Mouse (Mus musculus) embryonic facial prominence, embryonic 14.5 days (tissue): ENCODE results near the gene Hist2h3b. TPM values are rescaled to one million over a fixed set of nuclear protein-coding genes. Genes with fewer than 3 reads are reported as not detected.
A peak's percentile ranks its signal among the peaks of the same experiment; 100 is the strongest.

ENCODE experiments used
- ATAC-seq: fragments of 200-750 bp; cut with Nextera tagmentation; 2 replicates; pipeline ENCODE4 v1.8.0; 2017; ENCODE audit warnings: low read depth, moderate number of reproducible peaks, moderate TSS enrichment
- DNase-seq: peaks from one replicate; pipeline ENCODE4 v3.0.0-alpha.2; 2015; ENCODE audit warnings: low spot score
- H3K27ac ChIP-seq: fragments of 300-500 bp; sonication (generic); replicated peaks from 2 replicates; pipeline ENCODE4 v1.5.1; 2014; ENCODE audit warnings: low read depth, mild to moderate bottlenecking, low read length, moderate library complexity
- H3K27me3 ChIP-seq: fragments of 300-500 bp; sonication (generic); replicated peaks from 2 replicates; pipeline ENCODE4 v1.6.1; 2014; ENCODE audit warnings: low read length; ENCODE audit not compliant: control insufficient read depth, insufficient read depth
- H3K36me3 ChIP-seq: fragments of 300-500 bp; sonication (generic); 2 replicates; pipeline ENCODE4 v1.6.1; 2014; ENCODE audit warnings: low read length, mixed read lengths; ENCODE audit not compliant: control insufficient read depth, insufficient read depth
- H3K4me1 ChIP-seq: fragments of 300-500 bp; sonication (generic); 2 replicates; pipeline ENCODE4 v1.6.1; 2014; ENCODE audit warnings: antibody characterized with exemption, low read length; ENCODE audit not compliant: control insufficient read depth, insufficient read depth
- H3K4me2 ChIP-seq: fragments of 300-500 bp; sonication (generic); 2 replicates; pipeline ENCODE4 v1.6.1; 2014; ENCODE audit warnings: low read depth, mild to moderate bottlenecking, low read length, moderate library complexity, mixed read lengths
- H3K4me3 ChIP-seq: fragments of 300-500 bp; sonication (generic); 2 replicates; pipeline ENCODE4 v1.5.1; 2014; ENCODE audit warnings: low read depth, mild to moderate bottlenecking, low read length
- H3K9ac ChIP-seq: fragments of 300-500 bp; sonication (generic); 2 replicates; pipeline ENCODE4 v1.6.1; 2014; ENCODE audit warnings: low read depth, mild to moderate bottlenecking, low read length, moderate library complexity, mixed read lengths
- H3K9me3 ChIP-seq: fragments of 300-500 bp; sonication (generic); 2 replicates; pipeline ENCODE4 v1.6.1; 2016; ENCODE audit warnings: low read length; ENCODE audit not compliant: control insufficient read depth
- WGBS: fragments of 180-500 bp; shearing (Covaris S2); extraction: QIAGEN DNeasy Blood & Tissue Kit; methylation state at CpG from one replicate; pipeline ENCODE4 v1.1.7; 2014; 5-methylcytosine and 5-hydroxymethylcytosine counted together
- microRNA-seq: library from miRNA; unstranded; fragments of <30 nt; microRNA quantifications from one replicate; pipeline ENCODE4, GENCODE M21; 2016; ENCODE audit warnings: borderline number of aligned reads
- polyA plus RNA-seq: library from polyadenylated mRNA; unstranded; fragments of >200 nt; fragmentation: Nextera tagmentation; extraction: Ambion mirVana; gene quantifications from 2 replicates; pipeline ENCODE4 v1.2.1, GENCODE M21; 2014

Gene Hist2h3b
- polyA plus RNA-seq, 1 experiment from 2014 or later, result 44.3 TPM

DNA sequence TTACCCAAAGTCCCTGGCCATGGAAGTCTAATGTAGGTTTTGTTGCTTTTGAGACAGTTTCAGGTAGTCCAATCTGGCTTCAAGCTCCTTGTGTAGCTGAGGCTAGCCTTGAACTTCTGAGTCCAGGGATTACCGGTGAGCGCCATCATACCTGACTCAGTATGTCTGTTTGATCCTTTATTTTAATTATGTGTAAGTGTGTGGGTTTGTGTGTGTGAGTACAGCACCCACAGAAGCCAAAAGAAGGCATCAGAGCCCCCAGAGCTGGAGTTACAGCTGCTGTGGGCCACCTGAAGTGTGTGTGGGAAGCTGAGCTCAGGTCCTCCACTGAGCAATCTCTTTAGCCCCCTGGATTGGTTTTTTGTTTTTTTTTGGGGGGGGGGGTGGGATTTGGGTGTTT lies 31.1 kb downstream of the Hist2h3b start:
- WGBS, result 95% methylated on average over 2 of the region's 2 CpGs
- DNase-seq, result no peak
- no peak for ATAC-seq
- H3K4me1 ChIP-seq, result no peaks in the 10 kb centered on the region
- no peaks in the 10 kb centered on the region for H3K36me3 ChIP-seq
- no peak overlapping the region for H3K4me2 ChIP-seq
- no peak overlapping the region for H3K9ac ChIP-seq
- H3K9me3 ChIP-seq, result no peaks in the 10 kb centered on the region
- H3K27ac ChIP-seq, result no peak overlapping the region
- no peak overlapping the region for H3K4me3 ChIP-seq
- 0 out of 2 replicates have a peak, but pooled peaks cover 3% of the 10 kb centered on the region for H3K27me3 ChIP-seq

DNA sequence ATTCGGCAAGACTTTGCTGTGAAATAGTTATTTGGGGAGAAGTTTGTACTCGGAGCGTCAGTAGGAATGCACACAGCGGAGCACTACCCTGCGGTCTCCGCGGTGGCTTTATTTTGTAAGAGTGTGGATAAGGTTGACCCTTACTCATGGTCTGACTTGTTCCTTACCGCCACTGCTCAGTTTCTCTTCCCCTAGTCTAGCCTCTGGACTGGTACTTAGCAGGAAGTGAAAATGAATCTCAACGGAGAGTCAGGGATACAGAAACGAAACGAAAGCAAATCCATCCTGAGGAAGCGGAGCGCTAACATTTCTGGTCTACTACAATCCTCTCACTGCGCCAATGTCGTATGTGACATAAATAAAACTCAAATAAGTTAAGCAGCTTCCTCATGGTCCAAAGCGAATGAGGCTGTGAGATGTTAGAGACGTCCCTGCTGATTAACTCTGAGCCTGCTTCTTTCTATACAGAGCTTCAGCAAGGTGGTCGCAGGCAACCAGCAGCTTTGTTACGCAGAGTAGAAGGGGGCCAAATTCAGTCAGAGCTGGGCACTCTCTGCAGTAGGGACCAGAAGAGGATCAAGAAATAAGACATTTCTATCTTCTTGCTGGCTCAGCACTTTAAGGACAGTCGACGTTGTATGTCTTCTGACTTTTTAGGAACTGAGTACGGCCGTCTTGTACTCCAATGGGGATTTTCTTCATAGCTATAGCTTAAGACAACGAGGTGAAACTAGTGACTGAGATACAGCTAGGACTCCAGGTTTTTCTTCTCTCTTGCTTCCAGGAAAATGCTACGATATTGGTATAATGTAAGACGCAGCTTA lies 32.5 kb downstream of the Hist2h3b start:
- no peak for DNase-seq
- Histone ChIP-seq H3K9me3 (no peaks in the 10 kb centered on the region), H3K36me3 (no peaks in the 10 kb centered on the region), H3K4me3 (peak overlapping the region; percentile 17), H3K9ac (no peak overlapping the region), H3K4me1 (no peaks in the 10 kb centered on the region), H3K27ac (no peak overlapping the region), H3K27me3 (0 out of 2 replicates have a peak, but pooled peaks cover 3% of the 10 kb centered on the region), H3K4me2 (peak overlapping the region; percentile 35)
- 71% methylated on average over 26 of the region's 26 CpGs for WGBS
- no peak for ATAC-seq

DNA sequence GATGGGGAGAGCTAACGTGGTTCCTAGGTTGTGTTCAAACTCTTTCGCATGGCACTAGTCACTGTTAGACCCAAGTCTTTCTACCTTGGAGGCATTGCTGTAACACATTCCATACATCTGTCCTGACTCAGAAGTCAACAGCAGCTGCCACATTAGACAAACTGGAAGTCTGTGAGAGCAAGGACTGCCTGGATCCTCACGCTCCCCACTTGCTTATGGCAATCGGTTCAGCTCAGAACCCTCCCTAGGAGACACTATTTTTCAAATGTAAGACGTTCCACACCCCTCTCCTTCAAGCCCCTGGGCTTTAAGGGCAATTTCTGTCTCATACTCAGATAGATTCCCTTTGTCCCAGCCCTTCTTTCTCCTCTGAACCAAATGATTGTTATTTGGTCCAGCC lies 33.6 kb downstream of the Hist2h3b start:
- WGBS, result 81% methylated on average over 5 of the region's 5 CpGs
- H3K4me3 ChIP-seq, result no peak overlapping the region

DNA sequence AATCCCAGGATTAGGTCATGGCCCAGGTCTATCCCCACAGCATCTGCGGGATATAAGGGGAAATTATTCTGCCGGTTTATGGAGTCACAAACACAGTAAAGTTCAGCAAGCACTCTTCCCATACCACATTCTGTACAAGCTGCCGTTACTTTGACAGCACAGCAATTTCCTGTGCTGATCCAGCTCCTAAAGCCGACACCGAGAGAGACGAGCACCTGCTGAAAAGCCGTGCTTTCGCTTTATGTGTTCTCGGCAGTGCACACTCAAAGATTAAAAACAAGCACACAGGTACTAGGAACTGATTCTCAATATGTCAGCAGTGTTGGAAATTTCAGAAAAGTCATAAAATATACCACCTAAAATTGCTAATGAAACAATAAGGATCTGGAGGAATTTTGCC lies 38.1 kb downstream of the Hist2h3b start:
- Histone ChIP-seq H3K27ac (no peak overlapping the region), H3K4me3 (no peak overlapping the region), H3K4me1 (no peaks in the 10 kb centered on the region), H3K27me3 (no peaks in the 10 kb centered on the region; the same call in 1 of the 2 replicates), H3K9me3 (no peaks in the 10 kb centered on the region), H3K9ac (no peak overlapping the region), H3K4me2 (no peak overlapping the region), H3K36me3 (no peaks in the 10 kb centered on the region)
- ATAC-seq (no peak), DNase-seq (no peak)
- WGBS, result 71% methylated on average over 9 of the region's 9 CpGs

More for the DNA sequence above, 33.6 kb downstream of the Hist2h3b start:
- H3K9ac ChIP-seq, result no peak overlapping the region
- no peaks in the 10 kb centered on the region for H3K36me3 ChIP-seq
- ATAC-seq (no peak), DNase-seq (no peak)
- H3K4me2 ChIP-seq, result no peak overlapping the region
- no peak overlapping the region for H3K27ac ChIP-seq
- no peaks in the 10 kb centered on the region for H3K4me1 ChIP-seq
- H3K27me3 ChIP-seq, result peaks cover 3% of the 10 kb centered on the region; the same call in 1 of the 2 replicates
- H3K9me3 ChIP-seq, result no peaks in the 10 kb centered on the region

DNA sequence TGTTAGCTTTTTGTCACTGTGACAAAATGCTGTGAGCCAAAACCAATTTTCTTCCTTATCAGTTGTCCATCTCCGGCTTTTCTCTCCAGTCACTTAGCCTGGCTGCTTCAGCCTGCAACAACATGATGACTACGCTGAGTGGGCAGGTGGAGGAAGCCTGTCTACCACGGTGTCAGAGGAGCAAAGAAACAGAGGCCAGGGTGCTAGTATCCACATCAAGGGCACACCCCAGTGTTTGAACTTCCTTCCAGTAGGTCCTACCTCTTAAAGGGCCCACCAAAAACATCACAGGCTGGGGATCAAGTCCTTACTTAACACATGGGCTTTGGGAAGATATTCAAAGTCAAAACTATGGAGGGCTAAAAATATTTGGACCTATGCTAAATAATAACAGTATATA lies 41.0 kb downstream of the Hist2h3b start:
- ATAC-seq, result no peak

DNA sequence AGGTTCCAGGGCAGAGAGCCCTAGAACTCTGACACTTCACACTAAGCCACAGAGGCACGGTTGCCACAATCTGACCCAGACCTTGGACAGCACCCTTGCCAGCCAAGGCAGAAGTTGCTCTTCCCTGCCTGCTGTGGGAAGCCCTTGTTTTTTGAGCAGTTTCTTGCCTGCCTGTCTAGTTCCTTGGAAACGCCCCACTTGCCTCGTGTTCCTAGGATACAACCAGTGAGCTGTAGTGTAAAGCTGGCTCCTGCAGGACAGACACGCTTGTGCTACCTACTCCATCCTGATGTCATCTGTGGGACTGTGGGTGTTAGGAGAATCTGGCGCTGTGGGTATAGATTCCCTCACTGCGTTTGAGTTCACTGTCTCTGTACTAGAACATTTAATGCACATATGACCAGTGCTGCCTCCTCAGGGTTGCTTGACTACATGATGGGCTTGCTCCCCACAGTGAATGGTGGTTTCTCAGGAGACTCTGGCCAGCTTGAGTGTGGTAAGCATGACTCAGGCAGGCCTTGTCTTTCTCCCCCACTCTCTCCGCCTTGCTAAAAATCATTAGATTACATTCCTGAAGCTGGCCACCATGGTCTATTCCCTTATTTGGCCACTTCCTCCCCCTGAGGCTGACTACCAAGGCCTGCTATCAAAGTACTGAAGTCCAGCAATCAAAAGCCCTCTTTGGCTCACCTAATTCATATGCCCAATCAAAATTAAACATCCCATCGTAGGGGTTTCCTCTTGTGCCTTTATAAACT lies 44.1 kb downstream of the Hist2h3b start:
- Histone ChIP-seq H3K36me3 (no peaks in the 10 kb centered on the region), H3K4me1 (no peaks in the 10 kb centered on the region), H3K4me3 (no peak overlapping the region), H3K27ac (no peak overlapping the region), H3K27me3 (no peaks in the 10 kb centered on the region), H3K4me2 (no peak overlapping the region), H3K9ac (no peak overlapping the region), H3K9me3 (no peaks in the 10 kb centered on the region)
- WGBS, result 62% methylated on average over 8 of the region's 8 CpGs
- ATAC-seq (no peak), DNase-seq (no peak)

More for the DNA sequence above, 41.0 kb downstream of the Hist2h3b start:
- Histone ChIP-seq H3K4me1 (no peaks in the 10 kb centered on the region), H3K4me3 (no peak overlapping the region), H3K9me3 (no peaks in the 10 kb centered on the region), H3K27ac (no peak overlapping the region), H3K36me3 (no peaks in the 10 kb centered on the region), H3K27me3 (no peaks in the 10 kb centered on the region; the same call in 1 of the 2 replicates), H3K9ac (no peak overlapping the region), H3K4me2 (no peak overlapping the region)
- WGBS, result 67% methylated on average over 3 of the region's 3 CpGs
- no peak for DNase-seq

Small RNAs within 50 kb of the gene (microRNA-seq; reads per million reads assigned to microRNA genes)
- gene Gm44492 (not detected), gene Gm47311 (not detected), gene Gm47313 (not detected)

Other genes with a start within 250 kb of the Hist2h3b start
- 24.4 and 25.7 TPM in 2 replicates for gene Vps45, start 210.2 kb upstream of the Hist2h3b start, polyA plus RNA-seq
- 17.6 and 20.0 TPM in 2 replicates for gene Otud7b, start 164.1 kb upstream of the Hist2h3b start, polyA plus RNA-seq
- gene Mtmr11, start 106.7 kb upstream of the Hist2h3b start, polyA plus RNA-seq, result 19.7 and 24.6 TPM in 2 replicates
- gene Sf3b4, start 96.3 kb upstream of the Hist2h3b start, polyA plus RNA-seq, result 152 and 158 TPM in 2 replicates
- 4.4 and 6.1 TPM in 2 replicates for gene Sv2a, start 87.5 kb upstream of the Hist2h3b start, polyA plus RNA-seq
- gene Bola1, start 48.9 kb upstream of the Hist2h3b start, polyA plus RNA-seq, result 47.5 and 55.7 TPM in 2 replicates
- 0.72 and 0.78 TPM in 2 replicates for gene Hist2h2ab, start 48.8 kb upstream of the Hist2h3b start, polyA plus RNA-seq
- gene Hist2h2ac, start 47.8 kb upstream of the Hist2h3b start, polyA plus RNA-seq, result 8.4 and 10.0 TPM in 2 replicates
- 7.8 and 8.8 TPM in 2 replicates for gene Hist2h2be, start 47.5 kb upstream of the Hist2h3b start, polyA plus RNA-seq
- 5.2 and 5.3 TPM in 2 replicates for gene Hist2h3c2, start 29.5 kb upstream of the Hist2h3b start, polyA plus RNA-seq
- 46.9 and 57.6 TPM in 2 replicates for gene Hist2h2aa2, start 28.4 kb upstream of the Hist2h3b start, polyA plus RNA-seq
- 19.8 and 22.0 TPM in 2 replicates for gene Hist2h2aa1, start 23.2 kb upstream of the Hist2h3b start, polyA plus RNA-seq
- 0.48 TPM in 1 of 2 replicates, not detected in the other for gene Hist2h3c1, start 22.0 kb upstream of the Hist2h3b start, polyA plus RNA-seq
- gene Hist2h4, start 5.3 kb upstream of the Hist2h3b start, polyA plus RNA-seq, result 6.9 TPM in 2 replicates
- gene Hist2h2bb, start 1.1 kb downstream of the Hist2h3b start, polyA plus RNA-seq, result 8.9 and 12.7 TPM in 2 replicates
- gene Fcgr1, start 25.3 kb downstream of the Hist2h3b start, polyA plus RNA-seq, result 4.0 and 5.3 TPM in 2 replicates
- gene BC107364, start 183.7 kb downstream of the Hist2h3b start, polyA plus RNA-seq, result not detected in 2 replicates